In genomic region chr11:97343619-97344018, GRCm38 (mm10) we compare ENCODE assay signal across 8 mouse cellular contexts. TPM values are rescaled to one million over a fixed set of nuclear protein-coding genes. Genes with fewer than 3 reads are reported as not detected.
DNase-seq lines count a peak whose midpoint lies in the region; ATAC-seq lines count a peak whose summit lies in the region.

No protein-coding gene starts in this region.

- no peaks in the 10 kb centered on the region for H3K4me1 ChIP-seq in brown adipose tissue, adult 24 weeks (ENCODE audit: control insufficient read depth, insufficient read depth, insufficient read length, low read length)
- H3K4me1 ChIP-seq in intestine, embryonic 14.5 days (replicated peaks; ENCODE audit: control insufficient read depth, insufficient read depth, low read length): no peaks in the 10 kb centered on the region; the same call in 1 of the 2 replicates
- peaks cover 15% of the 10 kb centered on the region for H3K4me1 ChIP-seq in lung, embryonic 15.5 days
- H3K4me1 ChIP-seq in midbrain, embryonic 16.5 days (ENCODE audit: control insufficient read depth, insufficient read depth, low read length): no peaks in the 10 kb centered on the region

- H3K4me3 ChIP-seq in brown adipose tissue, adult 24 weeks (ENCODE audit: insufficient read depth, low read depth, low read length): 0 out of 2 replicates have a peak overlapping the region, but pooled peaks have one; percentile 8
- no peak overlapping the region for H3K4me3 ChIP-seq in intestine, embryonic 14.5 days (ENCODE audit: low read depth, low read length)
- no peak overlapping the region for H3K4me3 ChIP-seq in lung, embryonic 15.5 days
- no peak overlapping the region for H3K4me3 ChIP-seq in midbrain, embryonic 16.5 days (ENCODE audit: low read depth, low read length)

- ATAC-seq in intestine, embryonic 14.5 days (replicated peaks; ENCODE audit: low FRiP score, low TSS enrichment, low read depth): no peak
- ATAC-seq in lung, embryonic 15.5 days (ENCODE audit: borderline replicate concordance, extremely low read depth, low FRiP score, low TSS enrichment): no peak; the same call in 1 of the 2 replicates
- ATAC-seq in frontal cortex, adult (ENCODE audit: low TSS enrichment): no peak
- ATAC-seq in midbrain, embryonic 16.5 days: no peak

- DNase-seq in ovary, postnatal 36 days (ENCODE audit: low spot score): peak; percentile 52
- DNase-seq in ovary, postnatal 10 days (ENCODE audit: low spot score): no peak
- no peak for DNase-seq in intestine, embryonic 14.5 days (ENCODE audit: low spot score)
- peak; percentile 21 to 26 for DNase-seq in thymus, adult 18-20 months

- H3K27ac ChIP-seq in brown adipose tissue, adult 24 weeks (replicated peaks; ENCODE audit: low read depth, low read length): no peak overlapping the region
- no peak overlapping the region for H3K27ac ChIP-seq in intestine, embryonic 14.5 days (ENCODE audit: low read depth)
- no peak overlapping the region for H3K27ac ChIP-seq in lung, embryonic 15.5 days
- H3K27ac ChIP-seq in midbrain, embryonic 16.5 days (ENCODE audit: low read length): no peak overlapping the region

- H3K9me3 ChIP-seq in intestine, embryonic 14.5 days (ENCODE audit: control insufficient read depth, low read length): no peaks in the 10 kb centered on the region
- no peaks in the 10 kb centered on the region for H3K9me3 ChIP-seq in lung, embryonic 15.5 days
- H3K9me3 ChIP-seq in midbrain, embryonic 16.5 days (replicated peaks; ENCODE audit: control insufficient read depth, low read length, poor library complexity, severe bottlenecking): no peaks in the 10 kb centered on the region

- no peak overlapping the region for H3K9ac ChIP-seq in intestine, embryonic 14.5 days (ENCODE audit: low read length)
- no peak overlapping the region for H3K9ac ChIP-seq in lung, embryonic 15.5 days
- H3K9ac ChIP-seq in midbrain, embryonic 16.5 days (ENCODE audit: low read depth, low read length): no peak overlapping the region

- WGBS in intestine, embryonic 14.5 days: 31% methylated on average over 17 of the region's 17 CpGs
- 27% methylated on average over 17 of the region's 17 CpGs for WGBS in lung, embryonic 15.5 days
- WGBS in midbrain, embryonic 16.5 days: 32% methylated on average over 17 of the region's 17 CpGs

- no peaks in the 10 kb centered on the region for H3K36me3 ChIP-seq in intestine, embryonic 14.5 days (ENCODE audit: control insufficient read depth, insufficient read depth, low read length)
- no peaks in the 10 kb centered on the region for H3K36me3 ChIP-seq in lung, embryonic 15.5 days
- H3K36me3 ChIP-seq in midbrain, embryonic 16.5 days (ENCODE audit: control insufficient read depth, insufficient read depth, low read length): no peaks in the 10 kb centered on the region

- peak overlapping the region; percentile 28 for H3K4me2 ChIP-seq in intestine, embryonic 14.5 days (ENCODE audit: low read length)
- H3K4me2 ChIP-seq in lung, embryonic 15.5 days: peak overlapping the region; percentile 31
- H3K4me2 ChIP-seq in midbrain, embryonic 16.5 days (ENCODE audit: low read length): no peak overlapping the region

- H3K27me3 ChIP-seq in intestine, embryonic 14.5 days (replicated peaks; ENCODE audit: control insufficient read depth, insufficient read depth, low read length): 0 out of 2 replicates have a peak, but pooled peaks cover 4% of the 10 kb centered on the region
- peaks cover 3% of the 10 kb centered on the region; the same call in 1 of the 2 replicates for H3K27me3 ChIP-seq in lung, embryonic 15.5 days
- H3K27me3 ChIP-seq in midbrain, embryonic 16.5 days (ENCODE audit: control insufficient read depth, insufficient read depth, low read depth, low read length): no peaks in the 10 kb centered on the region

RNA-seq across cellular contexts. Expression of gene Gpr179, which starts 8.3 kb away (rescaled TPM):
- polyA plus RNA-seq in brown adipose tissue, adult 24 weeks (2012; ENCODE audit: insufficient read depth, insufficient read length, missing spikeins): not detected in 2 replicates
- 0.11 and 0.15 TPM in 2 replicates for polyA plus RNA-seq in intestine, embryonic 14.5 days (2014; fragmentation: Nextera tagmentation; extraction: Ambion mirVana)
- 0.07 and 0.16 TPM in 2 replicates for polyA plus RNA-seq in lung, embryonic 15.5 days (2015; fragmentation: Nextera tagmentation; extraction: Ambion mirVana)
- 0.70 and 0.89 TPM in 2 replicates for polyA plus RNA-seq in midbrain, embryonic 16.5 days (2015; fragmentation: Nextera tagmentation; extraction: Ambion mirVana)

RNA-seq across cellular contexts. Expression of gene Socs7, which starts 18.7 kb away (rescaled TPM):
- polyA plus RNA-seq in brown adipose tissue, adult 24 weeks (2012; ENCODE audit: insufficient read depth, insufficient read length, missing spikeins): 5.7 and 6.3 TPM in 2 replicates
- polyA plus RNA-seq in intestine, embryonic 14.5 days (2014; fragmentation: Nextera tagmentation; extraction: Ambion mirVana): 2.1 and 2.5 TPM in 2 replicates
- polyA plus RNA-seq in lung, embryonic 15.5 days (2015; fragmentation: Nextera tagmentation; extraction: Ambion mirVana): 3.4 and 3.6 TPM in 2 replicates
- polyA plus RNA-seq in midbrain, embryonic 16.5 days (2015; fragmentation: Nextera tagmentation; extraction: Ambion mirVana): 8.5 and 9.9 TPM in 2 replicates

RNA-seq across cellular contexts. Expression of gene Mrpl45, which starts 28.1 kb away (rescaled TPM):
- polyA plus RNA-seq in brown adipose tissue, adult 24 weeks (2012; ENCODE audit: insufficient read depth, insufficient read length, missing spikeins): 51.3 and 53.2 TPM in 2 replicates
- polyA plus RNA-seq in intestine, embryonic 14.5 days (2014; fragmentation: Nextera tagmentation; extraction: Ambion mirVana): 52.1 and 55.5 TPM in 2 replicates
- polyA plus RNA-seq in lung, embryonic 15.5 days (2015; fragmentation: Nextera tagmentation; extraction: Ambion mirVana): 44.6 and 47.9 TPM in 2 replicates
- 38.2 and 41.6 TPM in 2 replicates for polyA plus RNA-seq in midbrain, embryonic 16.5 days (2015; fragmentation: Nextera tagmentation; extraction: Ambion mirVana)

Comparison
In these comparisons a context has a peak if more than half of its experiments do, and no peak if none do; other contexts are left out.
1. DNase-seq: peak in ovary, postnatal 36 days (single experiment) and thymus, adult 18-20 months (2 of 2); none in ovary, postnatal 10 days (single experiment) and intestine, embryonic 14.5 days (single experiment).